Mouse (Mus musculus): Measurements from ENCODE around the gene Armc7. TPM values are rescaled to one million over a fixed set of nuclear protein-coding genes. Genes with fewer than 3 reads are reported as not detected.
"Not testable (repeated sequence)": the region's sequence is repeated elsewhere in the genome, so short reads cannot be mapped to it uniquely, and the experiment has no call there.

Gene Armc7
- total RNA-seq, 2 experiments from 2014 or later = 9.0 to 9.2 TPM

DNA sequence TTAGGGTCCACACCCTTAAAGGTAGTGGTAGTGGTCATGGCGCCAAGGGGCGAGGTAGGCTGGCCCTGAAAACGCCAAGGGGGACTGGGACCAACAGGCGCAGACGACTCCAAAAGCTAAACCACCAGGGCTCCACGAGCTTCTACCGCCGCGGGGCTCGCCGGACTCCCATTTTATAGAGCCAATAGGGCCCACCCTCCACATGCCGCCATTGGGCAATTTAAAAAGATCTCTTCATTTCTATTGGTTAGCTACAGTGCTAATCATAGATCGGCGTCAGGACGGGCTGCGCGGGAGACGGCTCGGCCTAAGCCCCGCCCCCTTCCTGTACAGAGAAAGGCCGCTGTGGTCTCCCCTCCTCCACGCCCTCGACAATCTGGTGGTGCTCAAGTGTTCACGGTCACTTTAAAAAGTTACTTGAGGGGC, 38.8 kb downstream of the Armc7 start, which contains the start of gene Jpt1:
Gene Jpt1, minus strand, starts transcription at position 150 of the 426 bp plus-strand sequence.
- intact Hi-C loops (cut with DNase I) = no loop called here
- DNase-seq (ENCODE audit: extremely low spot score in 1 of 2, low spot score in 2 of 2) = peak; percentile 97

- DNase-seq (ENCODE audit: extremely low spot score in 1 of 2, low spot score in 2 of 2) = no peak
- intact Hi-C loops (cut with DNase I) = no loop called here
Measured at GRCm38 (mm10) chr11:115515021-115515420, 39.6 kb downstream of the Armc7 start.

- intact Hi-C loops (cut with DNase I) = no loop called here
- DNase-seq (ENCODE audit: extremely low spot score in 1 of 2, low spot score in 2 of 2) = no peak
Measured at GRCm38 (mm10) chr11:115516942-115517341, 41.5 kb downstream of the Armc7 start.

- intact Hi-C loops (cut with DNase I) = no loop called here
Measured at GRCm38 (mm10) chr11:115518693-115519092, 43.2 kb downstream of the Armc7 start.

DNA sequence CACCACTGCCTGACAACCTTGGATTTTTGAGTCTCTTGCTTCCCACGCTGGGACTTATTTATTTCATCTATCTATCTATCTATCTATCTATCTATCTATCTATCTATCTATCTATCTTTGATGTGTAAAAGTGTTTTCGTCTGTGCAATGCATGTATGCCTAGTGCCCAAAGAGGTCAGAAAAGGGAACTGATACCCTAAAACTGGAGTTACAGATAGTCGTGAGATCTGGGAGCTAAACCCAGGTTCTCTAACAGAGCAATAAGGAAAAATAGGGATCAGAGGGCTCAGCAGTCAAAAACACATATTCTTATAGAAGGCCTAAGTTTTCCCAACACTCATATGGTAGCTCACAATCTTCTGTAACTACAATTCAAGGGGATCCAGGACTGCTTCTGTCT, 44.1 kb downstream of the Armc7 start:
- intact Hi-C loops (cut with DNase I) = no loop called here
- no peak for DNase-seq (ENCODE audit: extremely low spot score in 1 of 2, low spot score in 2 of 2)

More at GRCm38 (mm10) chr11:115518693-115519092, 43.2 kb downstream of the Armc7 start:
- DNase-seq (ENCODE audit: extremely low spot score in 1 of 2, low spot score in 2 of 2) = no peak

- no peak for DNase-seq (ENCODE audit: extremely low spot score in 1 of 2, low spot score in 2 of 2)
- intact Hi-C loops (cut with DNase I) = no loop called here
Measured at GRCm38 (mm10) chr11:115520218-115520617, 44.8 kb downstream of the Armc7 start.

GRCm38 (mm10) chr11:115521080-115521479, 45.6 kb downstream of the Armc7 start:
- DNase-seq (ENCODE audit: extremely low spot score in 1 of 2, low spot score in 2 of 2) = no peak
- intact Hi-C loops (cut with DNase I) = no loop called here

DNA sequence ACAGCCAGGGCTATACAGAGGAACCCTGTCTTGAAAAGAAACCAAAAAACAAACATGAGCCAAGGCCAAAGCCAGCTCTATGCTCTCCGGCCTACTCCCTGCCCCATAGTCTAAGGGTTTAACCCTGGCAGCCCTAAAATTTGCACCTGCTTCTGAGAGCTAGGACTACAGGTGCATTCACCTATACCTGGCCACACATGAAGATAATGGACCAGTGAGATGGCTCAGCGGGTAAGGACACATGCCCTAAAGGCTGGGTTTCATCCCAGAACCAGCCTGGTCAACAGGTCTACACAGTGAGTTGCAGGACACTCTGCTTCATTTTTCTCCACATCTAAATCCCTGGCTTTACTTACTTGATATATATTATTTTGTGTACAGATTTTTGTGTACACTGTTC, 46.8 kb downstream of the Armc7 start:
- no peak for DNase-seq (ENCODE audit: extremely low spot score in 1 of 2, low spot score in 2 of 2)
- intact Hi-C loops (cut with DNase I) = no loop called here

DNA sequence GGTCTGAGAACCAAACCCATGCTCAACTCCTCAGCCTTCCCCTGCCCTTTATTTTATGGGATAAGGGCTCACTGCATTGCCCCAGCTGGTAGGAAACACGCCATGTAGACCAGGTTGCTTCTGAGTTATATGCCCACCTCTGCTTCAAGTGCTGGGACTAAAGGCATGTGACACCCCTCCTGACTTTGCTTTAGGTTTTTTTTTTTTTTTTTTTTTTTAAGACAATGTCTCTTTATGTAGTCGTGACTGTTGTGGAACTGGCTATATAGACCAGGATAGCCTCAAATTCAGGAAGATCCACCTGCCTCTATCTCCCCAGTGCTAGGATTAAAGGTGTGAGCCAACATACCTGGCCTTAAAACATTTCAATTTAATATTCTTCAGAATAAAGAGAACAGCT, 47.2 kb downstream of the Armc7 start:
- intact Hi-C loops (cut with DNase I) = no loop called here
- no peak for DNase-seq (ENCODE audit: extremely low spot score in 1 of 2, low spot score in 2 of 2)

- intact Hi-C loops (cut with DNase I); DNase-seq (ENCODE audit: extremely low spot score in 1 of 2, low spot score in 2 of 2): not testable (repeated sequence)
Measured at GRCm38 (mm10) chr11:115526446-115526845, 51.0 kb downstream of the Armc7 start.

- intact Hi-C loops (cut with DNase I) = no loop called here
- no peak for DNase-seq (ENCODE audit: extremely low spot score in 1 of 2, low spot score in 2 of 2)
Measured at GRCm38 (mm10) chr11:115534759-115535371, 59.4 kb downstream of the Armc7 start.

- intact Hi-C loops (cut with DNase I) = no loop called here
- DNase-seq (ENCODE audit: extremely low spot score in 1 of 2, low spot score in 2 of 2) = peak in 1 of 2 experiments; percentile 87
Measured at GRCm38 (mm10) chr11:115535401-115536037, 60.1 kb downstream of the Armc7 start.

DNA sequence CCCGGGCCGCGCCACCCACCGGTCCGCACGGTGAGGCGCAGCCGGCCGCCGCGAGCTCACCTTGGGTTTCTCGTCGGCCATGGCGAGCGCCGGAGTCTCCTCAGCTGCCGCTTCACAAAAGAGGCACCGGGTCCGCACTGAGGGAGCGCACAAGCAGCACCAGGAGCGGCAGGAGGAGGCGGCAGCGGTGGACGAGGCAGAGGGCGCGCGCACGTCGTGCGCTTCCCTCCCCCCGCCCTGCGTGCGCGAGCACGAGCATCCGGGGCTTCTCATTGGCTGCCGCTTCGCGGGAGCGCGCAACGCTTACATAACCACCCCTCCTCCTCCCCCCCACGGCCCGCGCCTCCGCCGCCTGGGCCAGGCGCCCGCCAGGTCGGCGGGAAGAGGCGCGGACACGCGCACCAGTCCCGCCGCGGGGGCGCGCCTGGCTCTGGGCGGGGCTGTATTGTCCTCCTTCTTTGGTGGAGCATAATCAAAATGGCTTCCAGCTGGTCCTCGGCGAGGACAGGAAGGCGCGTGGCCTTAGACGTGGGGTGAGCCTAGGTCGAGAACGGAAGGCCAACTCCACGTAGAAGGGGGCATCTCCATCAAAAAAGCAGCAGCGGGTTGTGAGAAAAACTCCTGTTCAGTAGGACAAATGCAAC, 60.7 kb downstream of the Armc7 start, which contains the start of gene Sumo2:
Gene Sumo2, minus strand, starts transcription at position 239 of the 644 bp plus-strand sequence.
- peak; percentile 95 to 99 for DNase-seq (ENCODE audit: extremely low spot score in 1 of 2, low spot score in 2 of 2)
- intact Hi-C loops (cut with DNase I) = no loop called here

- no peak for DNase-seq (ENCODE audit: extremely low spot score in 1 of 2, low spot score in 2 of 2)
- intact Hi-C loops (cut with DNase I) = no loop called here
Measured at GRCm38 (mm10) chr11:115536856-115537568, 61.5 kb downstream of the Armc7 start.

DNA sequence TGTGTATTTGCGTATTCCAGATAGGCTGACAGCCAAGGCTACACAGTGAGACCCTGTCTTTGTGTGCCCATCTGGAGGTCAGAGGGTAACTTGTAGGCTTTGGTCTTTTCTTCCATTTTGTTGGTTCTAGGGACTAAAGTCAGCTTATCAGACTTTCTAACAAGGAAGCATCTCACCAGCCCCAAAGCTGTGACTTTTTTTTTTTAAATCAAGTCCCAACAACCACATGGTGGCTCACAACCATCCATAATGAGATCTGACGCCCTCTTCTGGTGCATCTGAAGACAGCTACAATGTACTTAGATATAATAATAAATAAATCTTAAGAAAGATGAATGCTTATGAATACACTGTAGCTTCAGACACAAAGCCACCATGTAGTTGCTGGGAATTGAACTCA, 62.6 kb downstream of the Armc7 start:
- intact Hi-C loops (cut with DNase I) = no loop called here
- DNase-seq (ENCODE audit: extremely low spot score in 1 of 2, low spot score in 2 of 2) = no peak

Small RNA genes lying within 50 kb of the gene (microRNA-seq; reads per million reads assigned to microRNA genes)
- gene Mir3968 = not detected

Other genes starting within 250 kb of the Armc7 start
- gene Grin2c, start 208.4 kb upstream of the Armc7 start, total RNA-seq (2021) = 10 to 100 TPM; 14.7 to 21.6 TPM
- 10 to 100 TPM; 18.2 to 18.7 TPM for gene Fdxr, start 198.6 kb upstream of the Armc7 start, total RNA-seq (2021)
- 1 to 10 TPM; 6.5 to 6.8 TPM for gene Fads6, start 178.0 kb upstream of the Armc7 start, total RNA-seq (2021)
- under 1 TPM in 1 of 2 experiments, not detected in 1; 0.14 TPM for gene Otop2, start 168.5 kb upstream of the Armc7 start, total RNA-seq (2021)
- under 1 TPM; 0.24 to 0.26 TPM for gene Ush1g, start 153.6 kb upstream of the Armc7 start, total RNA-seq (2021)
- under 1 TPM; 0.24 to 0.28 TPM for gene Otop3, start 140.9 kb upstream of the Armc7 start, total RNA-seq (2021)
- gene Hid1, start 107.9 kb upstream of the Armc7 start, total RNA-seq (2021) = 10 to 100 TPM; 77.5 to 81.7 TPM
- 10 to 100 TPM; 15.2 to 17.2 TPM for gene Cdr2l, start 93.8 kb upstream of the Armc7 start, total RNA-seq (2021)
- 10 to 100 TPM; 96.2 to 98.8 TPM for gene Mrpl58, start 71.9 kb upstream of the Armc7 start, total RNA-seq (2021)
- 100 to 1,000 TPM; 399 to 414 TPM for gene Atp5h, start 55.7 kb upstream of the Armc7 start, total RNA-seq (2021)
- gene Kctd2, start 55.5 kb upstream of the Armc7 start, total RNA-seq (2021) = 10 to 100 TPM; 54.3 to 55.7 TPM
- gene Trim80, start 35.1 kb upstream of the Armc7 start, total RNA-seq (2021) = under 1 TPM in 1 of 2 experiments, not detected in 1; 0.24 TPM
- gene Slc16a5, start 13.2 kb upstream of the Armc7 start, total RNA-seq (2021) = not detected
- 10 to 100 TPM; 78.6 to 80.8 TPM for gene Nt5c, start 16.2 kb downstream of the Armc7 start, total RNA-seq (2021)
- 100 to 1,000 TPM; 312 to 341 TPM for gene Jpt1, start 38.7 kb downstream of the Armc7 start, total RNA-seq (2021)
- 100 to 1,000 TPM; 396 to 399 TPM for gene Sumo2, start 60.6 kb downstream of the Armc7 start, total RNA-seq (2021)
- gene Nup85, start 88.8 kb downstream of the Armc7 start, total RNA-seq (2021) = 10 to 100 TPM; 43.9 to 51.2 TPM
- gene Mrps7, start 128.3 kb downstream of the Armc7 start, total RNA-seq (2021) = 10 to 100 TPM; 52.7 to 58.7 TPM
- 10 to 100 TPM; 51.4 to 65.1 TPM for gene Gga3, start 128.4 kb downstream of the Armc7 start, total RNA-seq (2021)
- gene Mif4gd, start 137.3 kb downstream of the Armc7 start, total RNA-seq (2021) = 10 to 100 TPM; 14.4 to 14.6 TPM
- 10 to 100 TPM; 55.0 to 59.7 TPM for gene Slc25a19, start 152.6 kb downstream of the Armc7 start, total RNA-seq (2021)
- 100 to 1,000 TPM; 183 to 193 TPM for gene Grb2, start 232.9 kb downstream of the Armc7 start, total RNA-seq (2021)